Mouse (Mus musculus) cerebellum, postnatal 25 days (tissue): ENCODE measurements around the gene Borcs6.
A peak's percentile ranks its signal among the peaks of the same experiment; 100 is the strongest.

Experiments
- DNase-seq, 2 experiments: peaks; one replicate each; pipeline ENCODE4 v3.0.0; 2021; ENCODE audit warnings: mixed read lengths in 2 of 2

Gene Borcs6

GRCm38 (mm10) chr11:69103531-69104435, 44.3 kb downstream of the Borcs6 start:
- peak in 1 of 2 experiments; percentile 22 for DNase-seq

GRCm38 (mm10) chr11:69104487-69104886, 45.0 kb downstream of the Borcs6 start:
- DNase-seq, result peak in 1 of 2 experiments; percentile 22

GRCm38 (mm10) chr11:69105227-69105626, 45.7 kb downstream of the Borcs6 start:
- no peak for DNase-seq

GRCm38 (mm10) chr11:69105796-69106195, 46.3 kb downstream of the Borcs6 start:
- peak; percentile 21 to 28 for DNase-seq

GRCm38 (mm10) chr11:69106299-69106698, 46.8 kb downstream of the Borcs6 start:
- peak in 1 of 2 experiments; percentile 41 for DNase-seq

GRCm38 (mm10) chr11:69106842-69107241, 47.3 kb downstream of the Borcs6 start:
- peak in 1 of 2 experiments; percentile 46 for DNase-seq

- DNase-seq, result peak in 1 of 2 experiments; percentile 22
Observed at GRCm38 (mm10) chr11:69107676-69108075, 48.2 kb downstream of the Borcs6 start.

- no peak for DNase-seq
Observed at GRCm38 (mm10) chr11:69108223-69108622, 48.7 kb downstream of the Borcs6 start.

GRCm38 (mm10) chr11:69109032-69109900, 49.7 kb downstream of the Borcs6 start:
- DNase-seq, result peak; percentile 24 to 28

GRCm38 (mm10) chr11:69110319-69111046, 51.0 kb downstream of the Borcs6 start:
- DNase-seq, result peak; percentile 97 to 98
